Mouse (Mus musculus) lung, postnatal 0 days (tissue): ENCODE results near the gene Glyctk.

Experiments used
- CTCF ChIP-seq: IDR thresholded peaks from 2 replicates; pipeline ENCODE4 v1.5.1; 2016; ENCODE audit warnings: antibody characterized with exemption, mild to moderate bottlenecking
- EP300 ChIP-seq: IDR thresholded peaks from 2 replicates; pipeline ENCODE4 v1.6.1; 2016; ENCODE audit warnings: antibody characterized with exemption, mild to moderate bottlenecking, control low read depth

- TF ChIP-seq CTCF, result no peak
- no peak for TF ChIP-seq EP300
Measured at GRCm38 (mm10) chr9:106154106-106154505, 3.8 kb downstream of the Glyctk start.
